Mouse (Mus musculus) hindbrain, postnatal 0 days (tissue): ENCODE measurements around the gene Ap1ar. TPM values are rescaled to one million over a fixed set of nuclear protein-coding genes. Genes with fewer than 3 reads are reported as not detected.
A peak's percentile ranks its signal among the peaks of the same experiment; 100 is the strongest.

Experiments
- ATAC-seq: fragments of 200-750 bp; cut with Nextera tagmentation; 2 replicates; pipeline ENCODE4 v1.8.0; 2017; ENCODE audit warnings: mild to moderate bottlenecking, moderate TSS enrichment, moderate library complexity
- DNase-seq: peaks from one replicate; pipeline ENCODE4 v3.0.0-alpha.2; 2015; ENCODE audit warnings: low spot score
- H3K27ac ChIP-seq: fragments of 300-500 bp; sonication (generic); 2 replicates; pipeline ENCODE4 v1.5.1; 2014; ENCODE audit warnings: mild to moderate bottlenecking
- H3K27me3 ChIP-seq: fragments of 300-500 bp; sonication (generic); 2 replicates; pipeline ENCODE4 v1.6.1; 2014; ENCODE audit warnings: low read length, mixed read lengths; ENCODE audit not compliant: insufficient read depth
- H3K36me3 ChIP-seq: fragments of 300-500 bp; sonication (generic); 2 replicates; pipeline ENCODE4 v1.6.1; 2014; ENCODE audit warnings: low read length, mixed read lengths; ENCODE audit not compliant: insufficient read depth
- H3K4me1 ChIP-seq: fragments of 300-500 bp; sonication (generic); 2 replicates; pipeline ENCODE4 v1.6.1; 2014; ENCODE audit warnings: antibody characterized with exemption, low read length, mixed read lengths; ENCODE audit not compliant: insufficient read depth
- H3K4me2 ChIP-seq: fragments of 300-500 bp; sonication (generic); 2 replicates; pipeline ENCODE4 v1.6.1; 2014; ENCODE audit warnings: low read depth, mild to moderate bottlenecking, low read length, moderate library complexity, mixed read lengths
- H3K4me3 ChIP-seq: fragments of 300-500 bp; sonication (generic); 2 replicates; pipeline ENCODE4 v1.5.1; 2014; ENCODE audit warnings: low read length
- H3K9ac ChIP-seq: fragments of 300-500 bp; sonication (generic); replicated peaks from 2 replicates; pipeline ENCODE4 v1.6.1; 2014; ENCODE audit warnings: mild to moderate bottlenecking, low read length, moderate library complexity, mixed read lengths
- H3K9me3 ChIP-seq: fragments of 300-500 bp; sonication (generic); 2 replicates; pipeline ENCODE4 v1.6.1; 2016; ENCODE audit warnings: low read length, mixed read lengths
- CTCF ChIP-seq: IDR thresholded peaks from 2 replicates; pipeline ENCODE4 v1.5.1; 2016; ENCODE audit warnings: antibody characterized with exemption, control low read depth, low read depth
- WGBS: fragments of 180-500 bp; shearing (Covaris S2); extraction: QIAGEN DNeasy Blood & Tissue Kit; methylation state at CpG from one replicate; pipeline ENCODE4 v1.1.7; 2014; 5-methylcytosine and 5-hydroxymethylcytosine counted together
- polyA plus RNA-seq: library from polyadenylated mRNA; unstranded; fragments of >200 nt; fragmentation: Nextera tagmentation; extraction: Ambion mirVana; gene quantifications from 2 replicates; pipeline ENCODE4 v1.2.1, GENCODE M21; 2015
- total RNA-seq: library from RNA; depleted of rRNA; stranded (reverse); fragments of >200 nt; gene quantifications from 2 replicates; pipeline ENCODE4 v1.2.3, GENCODE M21; 2014

Ap1ar gene
- total and polyA plus RNA-seq, 2 experiments from 2014 or later, result 69.7 to 77.8 TPM

DNA sequence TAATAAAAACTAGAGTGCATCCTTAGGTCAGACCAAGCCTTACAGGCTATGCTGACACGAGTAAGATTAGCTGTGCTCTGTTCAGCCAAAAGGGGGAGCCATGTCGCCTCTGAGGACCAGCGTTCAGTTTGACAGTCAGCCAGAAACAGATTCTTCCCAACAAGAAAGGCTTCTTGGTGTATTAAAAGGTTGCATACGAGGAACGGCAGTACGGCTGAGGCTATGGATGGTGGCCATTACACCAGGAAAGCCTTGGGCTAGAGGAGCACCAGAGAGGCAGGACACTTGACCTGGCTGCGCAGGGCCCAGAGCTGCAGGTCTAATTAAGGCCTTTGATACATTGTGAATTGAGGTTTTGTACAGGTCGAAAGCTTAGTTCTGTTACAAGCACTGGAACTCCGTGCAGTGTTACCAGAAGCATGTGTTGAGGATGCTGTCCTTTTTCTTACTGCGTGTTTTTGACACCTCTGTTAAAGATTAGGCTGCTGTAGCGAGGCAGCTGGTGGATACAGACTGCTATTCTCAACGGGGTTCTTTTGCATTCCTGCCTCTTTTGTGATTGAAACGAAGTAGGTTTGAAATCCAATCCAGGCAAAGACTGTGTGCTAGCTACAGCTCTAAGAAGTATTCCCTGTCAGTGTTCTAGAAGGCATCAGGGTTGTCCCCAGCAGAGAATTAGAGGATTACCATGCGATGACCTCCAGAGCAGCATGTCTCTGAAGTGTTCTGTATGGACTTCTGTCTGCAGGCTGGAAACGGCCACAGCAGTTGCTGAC is 16.3 kb upstream of the Ap1ar start:
- H3K4me3 ChIP-seq, result no peak overlapping the region
- H3K4me1 ChIP-seq, result no peaks in the 10 kb centered on the region
- DNase-seq, result peak; percentile 92
- WGBS, result 17% methylated on average over 15 of the region's 15 CpGs
- H3K27ac ChIP-seq, result no peak overlapping the region
- peak; percentile 87 for ATAC-seq
- H3K9me3 ChIP-seq, result no peaks in the 10 kb centered on the region
- no peaks in the 10 kb centered on the region for H3K27me3 ChIP-seq
- no peaks in the 10 kb centered on the region for H3K36me3 ChIP-seq
- no peak overlapping the region for H3K9ac ChIP-seq
- peak; percentile 84 for TF ChIP-seq CTCF
- H3K4me2 ChIP-seq, result peak overlapping the region; percentile 22

DNA sequence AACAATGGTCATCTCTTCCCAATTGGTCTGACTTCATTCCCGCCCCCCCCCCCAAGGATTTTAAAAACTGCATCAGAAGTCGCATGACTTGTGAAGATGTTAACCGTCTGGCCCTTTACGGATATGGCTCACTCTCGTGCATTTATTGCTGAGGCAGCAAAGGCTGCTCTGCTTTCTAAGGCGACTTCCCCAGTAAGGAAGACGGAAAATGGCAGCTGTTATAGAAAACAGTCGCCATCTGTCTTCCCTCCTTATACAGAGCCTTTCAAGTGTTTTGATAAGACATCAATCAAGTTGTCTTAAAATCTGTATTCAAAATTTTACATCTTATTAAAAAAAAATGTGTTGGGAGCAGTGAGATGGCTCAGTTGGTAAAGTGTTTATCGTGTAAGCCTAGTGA is 15.4 kb upstream of the Ap1ar start:
- 75% methylated on average over 9 of the region's 9 CpGs for WGBS
- Histone ChIP-seq H3K4me2 (no peak overlapping the region), H3K27me3 (no peaks in the 10 kb centered on the region), H3K36me3 (no peaks in the 10 kb centered on the region), H3K27ac (no peak overlapping the region), H3K9ac (no peak overlapping the region), H3K4me3 (no peak overlapping the region), H3K4me1 (no peaks in the 10 kb centered on the region), H3K9me3 (no peaks in the 10 kb centered on the region)
- DNase-seq (no peak), ATAC-seq (no peak)
- TF ChIP-seq CTCF, result no peak

DNA sequence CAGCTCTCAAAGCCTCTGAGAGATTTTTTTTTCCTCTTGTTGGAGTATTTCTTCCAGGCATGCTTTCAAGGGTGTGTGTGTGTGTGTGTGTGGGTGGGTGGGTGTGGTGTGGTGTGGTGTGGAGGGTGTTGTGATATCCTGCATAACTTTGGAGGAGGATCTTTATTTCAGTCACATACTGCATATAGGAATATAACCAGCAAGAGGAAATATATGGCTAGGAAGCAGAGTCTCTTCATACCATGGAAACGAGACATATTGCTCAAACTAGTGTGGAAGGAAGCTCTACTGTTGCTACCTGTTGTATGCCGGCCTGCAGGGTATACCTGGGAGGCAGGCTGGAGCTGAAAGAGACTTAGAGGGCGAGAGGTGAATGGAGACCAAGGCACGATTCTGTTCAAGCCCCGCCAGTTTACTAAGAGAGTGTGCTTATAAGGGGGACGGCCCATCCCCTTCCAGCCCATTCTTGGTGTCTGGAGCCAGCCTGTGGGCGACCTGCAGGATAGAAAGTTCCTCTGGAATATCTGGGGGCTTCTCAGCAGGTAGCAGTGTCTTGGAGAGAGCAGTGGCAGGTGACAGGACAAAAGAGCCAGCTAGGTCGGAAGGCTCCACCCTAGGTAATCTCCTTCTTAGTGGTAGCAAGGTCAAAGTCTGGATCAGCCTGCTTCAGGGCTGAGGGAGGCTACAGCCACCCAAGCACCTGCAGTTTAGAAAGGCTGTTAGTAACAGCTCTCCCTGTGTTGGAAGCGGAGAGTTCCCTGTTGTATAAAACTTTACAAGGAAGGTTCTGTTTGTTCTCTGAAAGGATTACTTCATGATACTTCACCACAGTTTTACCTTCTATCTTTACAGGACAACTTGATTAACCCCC is 13.7 kb upstream of the Ap1ar start:
- Histone ChIP-seq H3K9me3 (no peaks in the 10 kb centered on the region; the same call in 1 of the 2 replicates), H3K4me1 (no peaks in the 10 kb centered on the region), H3K27me3 (no peaks in the 10 kb centered on the region), H3K27ac (no peak overlapping the region), H3K4me3 (no peak overlapping the region), H3K9ac (no peak overlapping the region), H3K4me2 (no peak overlapping the region), H3K36me3 (no peaks in the 10 kb centered on the region)
- DNase-seq (no peak), ATAC-seq (no peak)
- WGBS, result 69% methylated on average over 9 of the region's 9 CpGs
- TF ChIP-seq CTCF, result no peak

DNA sequence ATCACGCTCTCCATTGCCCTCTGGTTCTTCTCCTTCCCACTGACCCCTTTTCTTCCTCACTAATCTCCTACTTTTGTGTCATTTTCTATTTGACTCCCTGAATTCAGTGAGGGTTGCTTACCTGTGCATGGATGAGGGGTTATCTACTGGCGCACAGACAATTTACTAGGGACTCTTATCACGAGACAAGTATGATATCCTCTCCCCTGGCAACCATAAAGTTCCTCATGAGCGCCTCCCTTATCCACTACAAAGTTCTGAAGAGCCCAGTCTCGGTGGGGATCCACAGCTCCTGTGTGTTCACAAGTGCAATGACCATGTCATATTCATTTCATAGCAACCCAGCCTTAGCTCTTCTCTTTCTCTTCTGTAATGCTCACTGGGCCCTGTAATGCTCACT is 12.6 kb upstream of the Ap1ar start:
- TF ChIP-seq CTCF, result no peak
- Histone ChIP-seq H3K27ac (no peak overlapping the region), H3K4me3 (no peak overlapping the region), H3K27me3 (no peaks in the 10 kb centered on the region), H3K4me1 (no peaks in the 10 kb centered on the region), H3K4me2 (no peak overlapping the region), H3K36me3 (no peaks in the 10 kb centered on the region), H3K9me3 (no peaks in the 10 kb centered on the region; the same call in 1 of the 2 replicates), H3K9ac (no peak overlapping the region)
- DNase-seq, result no peak
- ATAC-seq, result no peak
- WGBS, result 80% methylated on average over 5 of the region's 5 CpGs

DNA sequence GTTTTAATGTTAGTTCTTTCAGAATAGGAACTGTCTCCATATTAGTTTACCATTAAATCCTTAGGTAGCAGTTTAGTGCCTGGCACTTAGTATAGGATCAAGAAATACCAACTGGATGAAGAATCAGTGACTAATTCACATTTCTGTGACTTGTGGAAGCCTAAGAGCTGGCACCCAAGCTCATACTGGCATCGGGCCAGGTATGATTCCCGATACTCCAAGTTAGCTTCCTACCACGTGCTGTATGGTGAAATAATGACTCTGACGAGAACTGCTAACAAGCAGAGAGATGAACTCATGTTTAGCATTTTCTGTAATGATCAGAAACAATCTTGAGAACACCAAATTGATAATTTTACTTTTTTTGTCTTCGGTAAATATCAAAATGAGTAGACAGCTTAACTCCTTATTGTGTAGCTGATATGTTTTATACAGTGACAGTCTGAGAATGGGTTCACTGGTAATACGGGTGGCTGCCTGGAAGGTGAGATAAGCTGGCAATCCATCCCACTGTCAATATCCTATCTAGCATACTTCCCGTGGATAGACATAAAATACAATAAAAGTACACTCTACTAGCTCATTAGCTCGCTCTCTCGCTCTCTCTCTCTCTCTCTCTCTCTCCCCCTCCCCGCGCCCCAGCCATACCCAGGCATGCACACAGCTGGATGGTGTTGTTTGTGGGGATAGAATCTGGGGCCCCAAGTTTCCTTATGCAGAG is 10.9 kb upstream of the Ap1ar start:
- no peak for DNase-seq
- TF ChIP-seq CTCF, result no peak
- no peak overlapping the region for H3K4me3 ChIP-seq

DNA sequence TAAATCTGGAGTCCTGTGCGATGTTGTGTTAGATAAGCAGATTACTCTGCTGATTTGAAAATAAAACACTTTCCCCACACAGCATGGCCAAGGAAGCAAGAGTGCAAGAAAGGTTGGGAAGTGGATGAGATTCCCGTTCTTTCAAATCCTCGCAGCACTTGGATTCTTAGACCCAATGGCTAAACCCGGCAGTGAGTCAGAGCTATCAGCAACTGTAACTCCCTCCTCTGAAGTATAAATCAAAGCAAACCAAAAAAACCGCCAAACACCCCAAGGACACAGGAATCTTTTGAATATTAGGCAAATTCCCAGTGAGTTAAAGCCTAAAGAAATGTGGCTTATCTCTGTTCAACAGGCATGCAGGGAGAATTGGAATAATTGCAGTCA is 6.6 kb upstream of the Ap1ar start:
- H3K36me3 ChIP-seq, result no peaks in the 10 kb centered on the region
- WGBS, result 87% methylated on average over 5 of the region's 5 CpGs
- no peak overlapping the region for H3K9ac ChIP-seq
- ATAC-seq (no peak), DNase-seq (no peak)
- H3K9me3 ChIP-seq, result no peaks in the 10 kb centered on the region; the same call in 1 of the 2 replicates
- H3K4me3 ChIP-seq, result no peak overlapping the region
- H3K27me3 ChIP-seq, result no peaks in the 10 kb centered on the region
- no peak for TF ChIP-seq CTCF
- H3K4me2 ChIP-seq, result no peak overlapping the region
- no peaks in the 10 kb centered on the region for H3K4me1 ChIP-seq
- no peak overlapping the region for H3K27ac ChIP-seq

More for the DNA sequence above, 10.9 kb upstream of the Ap1ar start:
- Histone ChIP-seq H3K9me3 (no peaks in the 10 kb centered on the region; the same call in 1 of the 2 replicates), H3K27me3 (no peaks in the 10 kb centered on the region), H3K27ac (no peak overlapping the region), H3K4me2 (no peak overlapping the region), H3K9ac (no peak overlapping the region), H3K4me1 (no peaks in the 10 kb centered on the region), H3K36me3 (no peaks in the 10 kb centered on the region)
- 80% methylated on average over 11 of the region's 11 CpGs for WGBS
- no peak for ATAC-seq
